Mouse (Mus musculus): Measurements from ENCODE around the gene Gm9857. TPM values are rescaled to one million over a fixed set of nuclear protein-coding genes. Genes with fewer than 3 reads are reported as not detected.

The Gm9857 gene
- polyA plus RNA-seq, 1 experiment from 2014 or later, result not detected

- H3K4me3 ChIP-seq (ENCODE audit: low read depth, low read length), result no peak overlapping the region
- no peak overlapping the region for H3K4me2 ChIP-seq (ENCODE audit: low read depth, low read length)
- H3K9ac ChIP-seq (replicated peaks; ENCODE audit: low read length), result no peak overlapping the region
- H3K9me3 ChIP-seq (replicated peaks; ENCODE audit: control insufficient read depth, low read length), result no peaks in the 10 kb centered on the region
- no peaks in the 10 kb centered on the region for H3K36me3 ChIP-seq (replicated peaks; ENCODE audit: control insufficient read depth, insufficient read depth, low read depth, low read length)
- DNase-seq (ENCODE audit: low spot score) (no peak), ATAC-seq (replicated peaks; ENCODE audit: insufficient number of reproducible peaks, low FRiP score, low TSS enrichment, low read depth) (no peak)
- H3K4me1 ChIP-seq (ENCODE audit: control insufficient read depth, insufficient read depth, low read length), result no peaks in the 10 kb centered on the region
- H3K27me3 ChIP-seq (ENCODE audit: control insufficient read depth, insufficient read depth, low read length), result no peaks in the 10 kb centered on the region
- no peak overlapping the region for H3K27ac ChIP-seq (replicated peaks; ENCODE audit: low read depth, low read length)
Observed at GRCm38 (mm10) chr3:108957976-108958375, 17.7 kb upstream of the Gm9857 start.

- no peaks in the 10 kb centered on the region for H3K27me3 ChIP-seq (ENCODE audit: control insufficient read depth, insufficient read depth, low read length)
- H3K9me3 ChIP-seq (replicated peaks; ENCODE audit: control insufficient read depth, low read length), result no peaks in the 10 kb centered on the region
- ATAC-seq (replicated peaks; ENCODE audit: insufficient number of reproducible peaks, low FRiP score, low TSS enrichment, low read depth) (no peak), DNase-seq (ENCODE audit: low spot score) (no peak)
- 86% methylated on average over 10 of the region's 10 CpGs for WGBS
- no peak overlapping the region for H3K4me3 ChIP-seq (ENCODE audit: low read depth, low read length)
- no peak overlapping the region for H3K9ac ChIP-seq (replicated peaks; ENCODE audit: low read length)
- H3K27ac ChIP-seq (replicated peaks; ENCODE audit: low read depth, low read length), result no peak overlapping the region
- H3K36me3 ChIP-seq (replicated peaks; ENCODE audit: control insufficient read depth, insufficient read depth, low read depth, low read length), result no peaks in the 10 kb centered on the region
- no peak overlapping the region for H3K4me2 ChIP-seq (ENCODE audit: low read depth, low read length)
- no peaks in the 10 kb centered on the region for H3K4me1 ChIP-seq (ENCODE audit: control insufficient read depth, insufficient read depth, low read length)
Observed at GRCm38 (mm10) chr3:108940996-108941395, 751 bp upstream of the Gm9857 start.

- peak within 1 kb of the TSS; percentile 51 for H3K4me2 ChIP-seq (ENCODE audit: low read depth, low read length)
- WGBS, result 81% methylated on average over 5 of the region's 5 CpGs
Observed at GRCm38 (mm10) chr3:108939573-108939972, 672 bp downstream of the Gm9857 start, which contains the start of gene Henmt1. Gene Henmt1 (plus strand): TSS chr3:108939873.

GRCm38 (mm10) chr3:108938691-108939090, 1.6 kb downstream of the Gm9857 start:
- Histone ChIP-seq H3K9ac (replicated peaks; ENCODE audit: low read length) (no peak overlapping the region), H3K4me2 (ENCODE audit: low read depth, low read length) (no peak overlapping the region), H3K27me3 (ENCODE audit: control insufficient read depth, insufficient read depth, low read length) (no peaks in the 10 kb centered on the region), H3K36me3 (replicated peaks; ENCODE audit: control insufficient read depth, insufficient read depth, low read depth, low read length) (no peaks in the 10 kb centered on the region), H3K4me1 (ENCODE audit: control insufficient read depth, insufficient read depth, low read length) (no peaks in the 10 kb centered on the region), H3K27ac (replicated peaks; ENCODE audit: low read depth, low read length) (no peak overlapping the region), H3K4me3 (ENCODE audit: low read depth, low read length) (no peak overlapping the region), H3K9me3 (replicated peaks; ENCODE audit: control insufficient read depth, low read length) (no peaks in the 10 kb centered on the region)
- WGBS, result 92% methylated on average over 5 of the region's 5 CpGs
- ATAC-seq (replicated peaks; ENCODE audit: insufficient number of reproducible peaks, low FRiP score, low TSS enrichment, low read depth), result no peak
- no peak for DNase-seq (ENCODE audit: low spot score)

More at GRCm38 (mm10) chr3:108939573-108939972, 672 bp downstream of the Gm9857 start, which contains the start of gene Henmt1:
- ATAC-seq (replicated peaks; ENCODE audit: insufficient number of reproducible peaks, low FRiP score, low TSS enrichment, low read depth), result no peak
- Histone ChIP-seq H3K27ac (replicated peaks; ENCODE audit: low read depth, low read length) (no peak within 1 kb of the TSS), H3K36me3 (replicated peaks; ENCODE audit: control insufficient read depth, insufficient read depth, low read depth, low read length) (no peaks in the 10 kb centered on the region), H3K27me3 (ENCODE audit: control insufficient read depth, insufficient read depth, low read length) (no peaks in the 10 kb centered on the region), H3K9ac (replicated peaks; ENCODE audit: low read length) (no peak within 1 kb of the TSS), H3K4me3 (ENCODE audit: low read depth, low read length) (peak within 1 kb of the TSS; percentile 19; the same call in 1 of the 2 replicates), H3K4me1 (ENCODE audit: control insufficient read depth, insufficient read depth, low read length) (no peaks in the 10 kb centered on the region), H3K9me3 (replicated peaks; ENCODE audit: control insufficient read depth, low read length) (no peaks in the 10 kb centered on the region)
- no peak for DNase-seq (ENCODE audit: low spot score)

GRCm38 (mm10) chr3:108933557-108933956, 6.7 kb downstream of the Gm9857 start:
- DNase-seq (ENCODE audit: low spot score), result no peak
- Histone ChIP-seq H3K4me3 (ENCODE audit: low read depth, low read length) (no peak overlapping the region), H3K27ac (replicated peaks; ENCODE audit: low read depth, low read length) (no peak overlapping the region), H3K4me2 (ENCODE audit: low read depth, low read length) (no peak overlapping the region), H3K9ac (replicated peaks; ENCODE audit: low read length) (no peak overlapping the region), H3K9me3 (replicated peaks; ENCODE audit: control insufficient read depth, low read length) (no peaks in the 10 kb centered on the region), H3K27me3 (ENCODE audit: control insufficient read depth, insufficient read depth, low read length) (no peaks in the 10 kb centered on the region), H3K4me1 (ENCODE audit: control insufficient read depth, insufficient read depth, low read length) (no peaks in the 10 kb centered on the region), H3K36me3 (replicated peaks; ENCODE audit: control insufficient read depth, insufficient read depth, low read depth, low read length) (no peaks in the 10 kb centered on the region)
- WGBS, result 91% methylated on average over 6 of the region's 6 CpGs
- no peak for ATAC-seq (replicated peaks; ENCODE audit: insufficient number of reproducible peaks, low FRiP score, low TSS enrichment, low read depth)

- DNase-seq (ENCODE audit: low spot score), result no peak
- H3K9me3 ChIP-seq (replicated peaks; ENCODE audit: control insufficient read depth, low read length), result no peaks in the 10 kb centered on the region
- H3K27ac ChIP-seq (replicated peaks; ENCODE audit: low read depth, low read length), result no peak overlapping the region
- H3K36me3 ChIP-seq (replicated peaks; ENCODE audit: control insufficient read depth, insufficient read depth, low read depth, low read length), result no peaks in the 10 kb centered on the region
- H3K9ac ChIP-seq (replicated peaks; ENCODE audit: low read length), result no peak overlapping the region
- H3K27me3 ChIP-seq (ENCODE audit: control insufficient read depth, insufficient read depth, low read length), result no peaks in the 10 kb centered on the region
- H3K4me2 ChIP-seq (ENCODE audit: low read depth, low read length), result no peak overlapping the region
- H3K4me3 ChIP-seq (ENCODE audit: low read depth, low read length), result no peak overlapping the region
- H3K4me1 ChIP-seq (ENCODE audit: control insufficient read depth, insufficient read depth, low read length), result no peaks in the 10 kb centered on the region
- no peak for ATAC-seq (replicated peaks; ENCODE audit: insufficient number of reproducible peaks, low FRiP score, low TSS enrichment, low read depth)
- WGBS, result 61% methylated on average over 1 of the region's 1 CpGs
Observed at GRCm38 (mm10) chr3:108926308-108926707, 13.9 kb downstream of the Gm9857 start.

GRCm38 (mm10) chr3:108925677-108926076, 14.6 kb downstream of the Gm9857 start:
- 93% methylated on average over 4 of the region's 4 CpGs for WGBS
- no peak for ATAC-seq (replicated peaks; ENCODE audit: insufficient number of reproducible peaks, low FRiP score, low TSS enrichment, low read depth)
- H3K9ac ChIP-seq (replicated peaks; ENCODE audit: low read length), result no peak overlapping the region

GRCm38 (mm10) chr3:108921822-108922221, 18.4 kb downstream of the Gm9857 start:
- Histone ChIP-seq H3K27me3 (ENCODE audit: control insufficient read depth, insufficient read depth, low read length) (no peaks in the 10 kb centered on the region), H3K36me3 (replicated peaks; ENCODE audit: control insufficient read depth, insufficient read depth, low read depth, low read length) (no peaks in the 10 kb centered on the region), H3K9me3 (replicated peaks; ENCODE audit: control insufficient read depth, low read length) (no peaks in the 10 kb centered on the region), H3K4me1 (ENCODE audit: control insufficient read depth, insufficient read depth, low read length) (no peaks in the 10 kb centered on the region), H3K9ac (replicated peaks; ENCODE audit: low read length) (no peak overlapping the region), H3K4me3 (ENCODE audit: low read depth, low read length) (no peak overlapping the region), H3K4me2 (ENCODE audit: low read depth, low read length) (no peak overlapping the region), H3K27ac (replicated peaks; ENCODE audit: low read depth, low read length) (no peak overlapping the region)
- ATAC-seq (replicated peaks; ENCODE audit: insufficient number of reproducible peaks, low FRiP score, low TSS enrichment, low read depth) (no peak), DNase-seq (ENCODE audit: low spot score) (no peak)
- WGBS, result 76% methylated on average over 1 of the region's 1 CpGs

More at GRCm38 (mm10) chr3:108925677-108926076, 14.6 kb downstream of the Gm9857 start:
- Histone ChIP-seq H3K4me1 (ENCODE audit: control insufficient read depth, insufficient read depth, low read length) (no peaks in the 10 kb centered on the region), H3K4me3 (ENCODE audit: low read depth, low read length) (no peak overlapping the region), H3K36me3 (replicated peaks; ENCODE audit: control insufficient read depth, insufficient read depth, low read depth, low read length) (no peaks in the 10 kb centered on the region), H3K27me3 (ENCODE audit: control insufficient read depth, insufficient read depth, low read length) (no peaks in the 10 kb centered on the region), H3K4me2 (ENCODE audit: low read depth, low read length) (no peak overlapping the region), H3K27ac (replicated peaks; ENCODE audit: low read depth, low read length) (no peak overlapping the region), H3K9me3 (replicated peaks; ENCODE audit: control insufficient read depth, low read length) (no peaks in the 10 kb centered on the region)
- no peak for DNase-seq (ENCODE audit: low spot score)

Measured in embryonic facial prominence, embryonic 11.5 days (tissue).